Mouse (Mus musculus) small intestine, adult 2 months (tissue): ENCODE results near the gene Cenpb.

ENCODE experiments used
- CTCF ChIP-seq: fragments of 200-500 bp; IDR thresholded peaks from 2 replicates; pipeline ENCODE4 v1.5.1; 2012; ENCODE audit warnings: low read depth, mild to moderate bottlenecking, control low read depth, inconsistent platforms, low read length, moderate library complexity, mixed read lengths; ENCODE audit not compliant: insufficient replicate concordance, insufficient read length; ENCODE audit errors: extremely low read depth
- POLR2A ChIP-seq: fragments of 200-500 bp; IDR thresholded peaks from 2 replicates; pipeline ENCODE4 v1.6.1; 2012; ENCODE audit warnings: low read depth, mild to moderate bottlenecking, control low read depth, inconsistent platforms, low read length, moderate library complexity

DNA sequence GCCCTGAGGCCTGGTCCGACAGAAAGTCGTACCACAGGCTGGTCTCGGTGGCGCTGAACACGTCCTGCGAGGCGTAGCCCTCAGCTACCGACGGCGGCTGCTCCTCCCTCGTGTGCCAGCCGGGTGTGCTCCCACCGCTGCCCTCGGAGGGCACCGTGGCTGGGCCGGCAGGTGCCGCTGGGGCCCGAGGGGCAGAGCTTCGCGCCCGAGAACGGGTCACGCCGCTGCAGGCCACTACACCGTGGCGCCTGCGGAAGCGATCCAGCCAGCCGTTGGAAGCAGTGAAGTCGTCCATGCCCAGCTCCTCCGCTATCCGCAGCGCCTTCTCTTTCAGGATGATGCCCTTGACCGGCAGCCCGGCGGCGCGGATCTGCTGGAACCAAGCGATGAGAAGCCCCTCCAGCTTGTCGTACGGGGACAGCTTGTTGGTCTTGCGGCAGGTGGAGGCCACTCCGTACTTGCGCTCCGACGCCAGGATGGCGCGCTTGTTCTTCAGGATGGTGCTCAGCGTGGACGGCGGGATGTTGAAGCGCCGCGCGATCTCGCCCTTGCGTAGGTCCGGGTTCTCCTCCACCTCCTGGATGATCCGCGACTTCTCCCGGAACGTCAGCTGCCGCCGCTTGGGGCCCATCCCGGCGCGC, 501 bp downstream of the Cenpb start:
- TF ChIP-seq CTCF = no peak
- peak; percentile 40; the same call in 1 of the 2 replicates for TF ChIP-seq POLR2A
